Mouse (Mus musculus): ENCODE measurements around the gene Crtap.
"Not testable (repeated sequence)": the region's sequence is repeated elsewhere in the genome, so short reads cannot be mapped to it uniquely, and the experiment has no call there.

Gene Crtap

DNA sequence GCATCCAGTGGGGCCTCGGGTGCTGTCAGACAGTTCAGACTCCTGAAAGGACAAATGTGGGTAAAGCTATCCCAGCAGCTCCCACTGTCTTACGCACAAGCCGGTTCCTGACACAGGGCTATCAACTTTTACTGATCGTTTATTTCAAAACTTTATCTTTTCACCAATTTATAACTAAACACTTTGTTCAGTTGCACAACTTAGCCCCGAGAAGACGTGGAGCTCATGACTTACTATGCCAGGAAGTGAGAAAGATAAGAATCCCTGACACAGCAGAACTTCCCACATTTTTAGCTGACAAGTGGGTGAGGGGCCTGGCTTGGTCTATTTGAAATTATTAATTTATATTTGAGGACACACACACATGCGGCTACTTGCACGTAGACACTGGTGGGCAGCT lies 4.2 kb upstream of the Crtap start:
- DNase-seq = no peak

DNA sequence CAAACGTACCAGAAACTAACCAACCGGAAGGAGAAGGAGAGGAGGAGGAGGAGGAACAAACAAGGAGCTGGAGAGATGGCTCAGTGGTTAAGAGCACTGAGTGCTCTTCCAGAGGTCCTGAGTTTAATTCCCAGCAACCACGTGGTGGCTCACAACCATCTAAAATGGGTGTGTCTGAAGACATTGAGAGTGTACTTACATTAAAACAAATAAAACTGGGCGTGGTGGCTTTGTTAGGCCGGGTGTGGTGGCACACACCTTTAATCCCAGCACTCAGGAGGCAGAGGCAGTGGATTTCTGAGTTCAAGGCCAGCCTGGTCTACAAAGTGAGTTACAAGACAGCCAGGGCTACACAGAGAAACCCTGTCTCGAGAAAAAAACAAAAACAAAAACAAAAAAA lies 3.7 kb upstream of the Crtap start:
- DNase-seq = not testable (repeated sequence)

DNA sequence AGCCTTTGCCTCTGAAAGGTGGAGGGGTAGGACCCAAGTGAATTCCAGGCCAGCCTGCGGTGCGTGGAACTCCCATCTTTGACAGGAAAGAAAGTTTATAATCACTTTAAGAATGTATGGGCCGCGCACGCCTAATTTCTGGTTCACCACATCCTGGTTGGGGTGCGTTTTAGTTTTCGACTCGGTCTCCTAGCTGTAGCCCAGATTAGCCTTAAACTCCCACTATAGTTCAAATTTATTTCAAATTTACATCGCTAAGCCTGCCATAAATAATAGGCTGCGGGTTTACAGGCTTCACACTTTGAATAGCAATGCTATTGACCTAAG lies 237 bp upstream of the Crtap start:
- DNase-seq = no peak

DNA sequence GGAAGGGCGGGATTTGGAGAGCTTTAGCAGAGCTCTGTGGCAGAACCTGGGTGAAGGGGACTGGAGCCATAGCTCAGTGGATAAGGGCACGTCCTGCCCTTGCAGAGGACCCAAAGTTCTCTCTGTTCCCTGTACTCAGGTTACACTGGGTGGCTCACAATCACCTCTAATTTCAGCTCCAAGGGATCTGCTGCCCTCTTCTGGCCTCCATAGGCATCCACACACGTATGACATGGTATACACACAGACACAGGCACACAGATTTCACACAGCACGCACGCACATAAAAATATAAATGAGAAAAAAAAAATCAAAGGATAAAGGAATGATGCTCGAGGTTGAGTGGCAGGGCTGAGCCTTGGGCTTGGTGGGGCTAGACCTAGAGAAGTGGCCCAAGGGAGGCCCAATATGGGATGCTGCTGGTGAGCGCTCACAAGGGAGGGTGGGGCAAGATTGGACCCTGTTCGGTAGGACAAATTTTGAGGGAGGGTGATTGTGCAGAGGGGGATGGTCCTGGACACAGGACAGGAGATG lies 1.0 kb downstream of the Crtap start:
- DNase-seq = peak in 1 of 2 experiments; percentile 31

DNA sequence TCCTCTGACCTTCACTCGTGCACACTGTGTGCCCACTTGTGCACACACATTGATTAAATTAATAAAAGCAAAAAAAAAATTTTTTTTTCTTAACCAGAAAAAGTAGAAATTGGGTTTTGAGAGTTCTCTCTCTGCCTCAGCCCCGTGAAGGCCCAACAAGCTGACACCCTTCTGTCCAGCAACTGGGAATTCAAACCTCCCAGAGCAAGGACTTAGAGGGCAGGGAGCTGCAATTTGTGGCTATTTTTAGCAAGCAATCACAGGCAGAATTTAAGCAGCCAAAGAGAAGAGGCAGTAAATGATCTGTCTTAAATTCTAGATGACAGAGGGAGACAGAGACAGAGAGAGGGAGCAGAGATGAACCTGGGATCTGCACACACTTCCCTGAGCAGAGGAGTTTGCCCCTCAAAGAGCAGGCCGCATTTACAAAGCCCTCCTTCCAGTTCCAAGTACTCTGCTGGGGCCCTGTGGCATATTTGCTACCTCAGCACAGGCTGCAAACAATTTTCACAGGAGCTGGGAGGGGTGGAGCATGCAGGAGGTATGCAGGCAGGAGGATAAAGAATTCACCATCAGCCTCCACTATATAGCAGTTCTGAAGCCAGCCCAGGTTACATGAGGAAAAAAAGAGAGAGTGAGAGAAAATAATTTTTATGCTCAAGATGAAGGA lies 1.6 kb downstream of the Crtap start:
- DNase-seq = no peak

DNA sequence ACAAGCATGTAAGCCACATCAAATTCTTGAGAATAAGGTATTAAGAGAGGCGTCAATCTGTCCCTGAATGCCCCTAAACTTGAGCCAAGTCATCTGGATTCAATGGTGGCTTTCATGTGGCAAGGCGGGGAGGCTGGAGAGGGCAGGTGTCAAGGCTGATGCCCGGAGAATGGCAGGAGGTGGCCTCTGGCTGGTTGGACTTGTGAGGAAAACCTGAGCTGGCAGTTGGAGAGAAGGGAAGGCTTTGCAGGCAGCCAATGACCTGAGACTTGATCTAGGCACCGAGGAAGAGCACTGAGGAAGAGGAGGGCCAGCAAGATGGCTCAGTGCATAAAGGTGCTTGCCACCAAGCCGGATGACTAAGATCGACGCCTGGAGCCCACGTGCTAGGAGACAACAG lies 2.2 kb downstream of the Crtap start:
- DNase-seq = peak in 1 of 2 experiments; percentile 48

DNA sequence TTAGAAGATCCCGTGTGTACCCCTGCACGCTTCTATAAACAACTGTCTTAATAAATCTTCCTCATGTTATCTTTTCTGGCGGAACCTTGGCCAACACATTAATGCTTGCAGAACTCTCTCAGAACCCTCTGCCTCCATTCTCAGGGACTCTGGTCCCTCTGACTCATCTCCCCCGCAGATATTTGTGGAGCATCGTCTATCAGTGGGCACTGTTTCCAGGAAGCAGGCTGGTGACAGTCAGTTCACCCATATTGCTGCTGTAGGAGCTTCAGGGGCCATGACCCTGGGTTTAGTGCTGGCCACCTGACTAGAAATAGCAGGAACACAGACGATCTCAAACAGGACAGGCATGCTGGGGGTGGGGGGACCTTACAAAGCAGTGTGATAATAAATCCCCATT lies 3.4 kb downstream of the Crtap start:
- no peak for DNase-seq

DNA sequence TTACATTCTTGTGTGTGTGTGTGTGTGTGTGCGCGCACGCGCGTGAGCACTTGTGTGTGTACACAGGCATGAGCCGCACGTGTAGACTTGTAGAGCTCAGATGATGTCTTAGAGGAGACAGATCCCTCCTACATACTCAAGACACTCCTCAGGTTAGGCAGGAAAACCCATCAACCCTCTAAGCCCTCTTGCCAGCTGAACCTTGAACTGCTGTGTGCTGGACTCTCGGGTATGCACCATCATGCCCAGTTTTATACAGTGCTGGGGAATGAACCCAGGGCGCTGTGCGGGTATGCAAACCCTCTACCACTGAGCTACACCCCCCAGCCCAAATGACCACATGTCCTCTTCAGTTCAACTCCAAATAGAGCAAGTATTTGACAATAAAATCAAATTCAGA lies 5.3 kb downstream of the Crtap start:
- no peak for DNase-seq

DNA sequence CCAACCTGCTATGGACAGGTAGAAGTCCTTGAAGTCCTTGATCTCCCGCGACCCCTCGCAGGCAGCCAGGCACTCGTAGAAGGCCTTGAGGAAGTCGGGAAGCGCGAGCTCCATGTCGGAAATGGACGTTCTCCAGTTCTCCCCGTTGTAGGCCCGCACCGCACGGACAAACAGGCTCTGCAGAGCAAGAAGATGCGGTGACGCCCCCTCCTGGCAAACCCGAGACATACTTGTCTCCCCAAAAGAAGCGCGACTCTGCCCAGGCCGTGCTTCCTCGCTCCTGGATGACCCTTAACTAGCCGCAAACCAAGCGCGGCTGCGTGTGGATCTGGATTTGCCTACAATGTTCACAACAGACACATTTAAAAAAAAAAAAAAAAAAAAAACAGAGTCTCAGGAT lies 5.8 kb downstream of the Crtap start:
- no peak for DNase-seq

DNA sequence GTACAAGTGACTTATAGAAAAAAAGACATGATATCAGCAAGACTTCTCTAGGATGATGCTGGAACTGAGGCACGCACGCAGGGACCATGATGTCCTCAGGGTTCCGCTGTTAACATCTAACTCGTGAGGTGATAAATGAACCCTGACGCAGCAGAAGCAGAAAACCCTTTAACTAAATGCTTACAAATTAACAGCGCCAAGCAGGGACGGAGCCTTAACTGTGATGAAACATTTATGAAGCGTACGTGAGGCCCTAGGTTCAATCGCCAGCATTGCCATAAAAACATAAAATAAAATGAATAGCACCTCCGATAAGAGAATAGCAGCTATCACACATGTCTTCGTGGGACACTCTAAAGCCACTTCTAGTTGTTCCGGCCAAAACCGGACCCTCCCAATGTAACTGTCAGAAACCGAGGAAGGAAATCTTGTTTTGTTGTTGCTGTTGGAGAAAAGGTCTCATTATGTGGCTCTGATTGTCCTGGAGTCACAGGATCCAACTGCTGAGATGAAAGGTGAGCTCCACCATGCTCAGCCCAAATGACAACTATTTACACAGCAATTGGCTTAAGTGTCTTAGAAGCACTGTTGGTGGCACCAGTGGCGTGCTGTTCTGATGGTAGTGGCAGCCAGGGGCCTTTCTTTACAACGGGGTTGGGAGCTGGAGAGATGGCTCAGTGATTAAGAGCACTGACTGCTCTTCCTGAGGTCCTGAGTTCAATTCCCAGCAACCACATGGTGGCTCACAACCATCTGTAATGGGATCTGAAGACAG lies 7.4 kb downstream of the Crtap start:
- no peak for DNase-seq

DNA sequence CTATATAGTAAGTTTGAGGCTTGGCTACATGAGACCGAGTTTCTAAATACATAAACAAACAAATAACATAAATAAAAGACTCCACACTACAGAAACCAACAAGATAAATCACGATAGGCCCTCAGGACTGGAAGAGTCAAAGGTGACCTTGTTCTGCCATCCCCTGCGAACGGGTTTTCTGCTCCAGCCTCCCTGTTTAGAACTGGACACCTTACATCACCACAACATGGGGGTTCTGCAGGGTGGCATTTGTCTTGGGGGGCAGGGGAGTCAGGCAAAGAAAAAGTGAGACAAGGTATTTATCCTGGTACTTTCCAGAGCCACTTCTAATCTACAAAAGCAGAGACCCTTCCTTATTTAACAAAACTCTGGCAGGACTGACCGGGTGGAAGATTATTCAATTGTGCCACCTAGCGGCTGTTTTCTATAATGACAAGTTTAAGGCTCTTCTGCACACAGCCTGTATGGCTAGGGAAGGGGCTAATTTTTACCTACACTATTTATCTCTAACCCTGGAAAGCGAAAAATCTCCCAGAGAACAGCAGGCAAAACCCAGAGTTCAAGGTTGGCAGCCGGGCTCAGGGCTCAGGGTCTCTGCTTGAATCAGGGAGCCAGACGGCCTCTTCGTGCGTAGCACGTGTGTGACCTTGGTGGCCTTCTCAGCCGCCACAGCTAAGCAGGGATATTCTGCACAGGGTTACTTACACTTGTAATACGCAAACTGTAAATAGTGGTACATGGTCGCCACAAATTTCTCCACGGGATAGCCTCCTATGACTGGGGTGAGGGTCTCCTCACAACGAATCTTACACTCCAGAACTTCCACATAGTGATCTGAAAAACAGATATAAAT lies 9.4 kb downstream of the Crtap start:
- DNase-seq = peak; percentile 54 to 68

DNA sequence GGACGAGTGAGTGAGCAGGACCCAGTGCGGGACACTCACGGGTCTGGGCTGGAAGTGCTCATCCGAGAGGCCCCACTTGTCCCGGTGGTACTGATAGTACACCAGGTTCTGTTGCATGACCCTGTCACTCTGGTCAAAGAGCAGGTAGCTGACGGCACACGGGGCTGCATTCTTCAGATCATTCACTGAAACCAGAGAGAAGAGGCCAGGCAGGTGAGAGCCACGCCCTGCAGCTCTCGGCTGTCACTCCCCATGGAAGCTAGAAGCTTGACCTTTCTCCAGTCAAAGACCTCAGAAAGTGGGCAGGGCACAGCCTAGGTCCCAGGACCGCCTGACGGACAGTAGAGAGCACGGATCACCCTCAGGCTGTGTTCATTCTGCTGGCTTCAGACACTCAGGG lies 10.6 kb downstream of the Crtap start:
- no peak for DNase-seq

DNA sequence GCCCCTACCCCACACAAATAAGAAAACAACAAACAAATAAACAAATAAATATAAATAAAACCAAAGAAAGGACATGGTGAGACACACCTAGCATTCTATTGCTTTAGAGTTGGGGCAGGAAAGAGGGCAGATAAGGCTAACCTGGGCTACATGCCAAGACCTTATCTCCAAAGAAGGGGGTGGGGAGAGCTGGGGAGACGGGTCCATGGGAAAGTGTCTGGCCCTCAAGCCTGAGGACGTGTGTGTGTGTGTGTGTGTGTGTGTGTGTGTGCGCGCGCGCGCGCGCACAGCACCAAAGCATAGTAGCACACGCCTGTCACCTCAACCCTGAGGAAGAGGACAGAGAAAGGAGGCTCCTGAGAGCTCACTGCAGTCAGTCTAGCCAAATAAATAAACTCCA lies 13.3 kb downstream of the Crtap start:
- DNase-seq = no peak

DNA sequence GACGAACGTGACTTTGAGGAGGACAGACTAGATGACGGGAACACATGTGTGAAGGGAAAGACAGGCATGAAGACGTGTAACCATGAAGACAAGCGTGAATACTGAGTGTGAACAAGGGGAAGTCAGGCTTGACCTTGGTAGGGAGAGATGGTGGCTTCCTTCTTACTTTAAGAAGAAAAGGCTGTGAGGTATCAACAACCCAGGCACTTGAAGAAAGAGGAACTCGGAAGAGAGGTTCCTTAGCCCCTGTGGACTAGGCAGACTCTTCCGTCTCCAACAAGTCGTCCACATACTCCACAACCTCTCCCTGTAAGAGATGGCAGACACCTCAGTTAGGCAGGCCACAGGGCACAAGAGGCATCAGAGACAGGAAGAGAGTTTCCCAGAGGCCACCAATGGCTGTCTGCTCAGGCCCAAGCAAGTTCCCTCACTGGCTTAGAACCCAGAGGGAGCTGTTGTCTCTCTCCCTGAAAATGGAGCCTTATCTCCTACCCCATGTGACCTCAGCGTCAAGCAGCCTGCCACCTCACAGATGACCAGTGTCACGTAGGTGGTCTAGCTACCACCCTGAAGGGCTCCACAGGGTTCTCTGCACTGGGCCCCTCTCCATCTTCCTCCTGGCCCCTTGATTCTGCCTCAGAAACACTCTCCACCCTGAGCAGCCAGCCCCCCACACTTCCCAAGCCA lies 15.1 kb downstream of the Crtap start:
- DNase-seq = no peak

DNA sequence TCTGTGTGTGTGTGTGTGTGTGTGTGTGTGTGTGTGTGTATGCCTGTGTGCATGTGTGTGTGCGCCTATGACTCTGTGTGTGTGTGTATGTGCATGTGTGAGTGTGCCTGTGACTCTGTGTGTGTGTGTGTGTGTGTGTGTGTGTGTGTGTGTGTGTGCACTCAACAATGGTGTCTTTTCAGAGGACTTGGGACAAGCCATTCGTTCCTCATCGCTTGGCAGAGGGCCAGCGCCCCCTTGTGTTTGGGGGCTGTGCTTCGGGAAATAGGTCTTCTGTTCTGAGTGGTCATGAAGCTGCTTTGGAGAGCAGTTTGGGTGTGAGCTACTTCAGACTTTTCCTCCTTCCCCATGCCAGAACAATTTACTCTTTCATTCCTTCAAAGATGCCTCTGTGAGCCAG lies 18.8 kb downstream of the Crtap start:
- peak in 1 of 2 experiments; percentile 29 for DNase-seq

DNA sequence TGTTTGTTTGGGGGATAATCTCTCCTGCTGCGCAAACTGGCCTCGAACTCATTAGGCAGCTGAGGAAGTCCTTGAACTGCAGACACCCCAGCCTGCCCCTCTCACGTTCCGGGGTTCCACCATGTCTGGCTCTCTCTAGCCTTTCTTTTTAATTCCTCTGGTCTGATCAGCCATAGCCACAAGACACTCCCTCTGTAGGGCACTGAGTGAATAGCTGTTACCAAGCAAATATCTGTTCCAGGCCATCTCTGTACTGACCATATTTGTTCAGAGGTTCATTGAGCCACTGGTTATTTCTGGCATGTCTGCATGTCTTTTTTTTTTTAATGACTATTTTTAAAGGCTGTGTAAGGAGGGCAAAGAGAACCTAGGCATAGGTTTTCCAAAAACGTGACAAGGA lies 21.1 kb downstream of the Crtap start:
- DNase-seq = peak in 1 of 2 experiments; percentile 17

DNA sequence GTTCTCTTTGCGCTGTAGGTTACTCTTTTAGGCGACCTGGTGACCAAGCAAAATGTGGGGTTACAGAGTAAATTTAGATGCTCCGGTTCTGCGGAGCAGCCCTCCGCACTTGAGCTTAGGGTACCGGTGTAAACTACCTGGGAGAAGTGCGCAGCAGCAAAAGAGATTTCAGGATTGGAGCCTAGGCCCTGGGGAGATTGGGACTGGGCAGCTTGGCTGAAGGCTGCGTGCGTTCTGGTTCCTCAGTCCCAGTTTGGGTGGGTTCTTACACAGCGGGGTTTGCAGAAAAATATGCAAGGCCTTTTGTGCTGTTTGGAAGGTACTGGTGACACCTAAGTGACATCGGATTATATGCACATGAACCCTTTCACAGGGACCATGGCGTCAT lies 22.0 kb downstream of the Crtap start:
- DNase-seq = no peak

DNA sequence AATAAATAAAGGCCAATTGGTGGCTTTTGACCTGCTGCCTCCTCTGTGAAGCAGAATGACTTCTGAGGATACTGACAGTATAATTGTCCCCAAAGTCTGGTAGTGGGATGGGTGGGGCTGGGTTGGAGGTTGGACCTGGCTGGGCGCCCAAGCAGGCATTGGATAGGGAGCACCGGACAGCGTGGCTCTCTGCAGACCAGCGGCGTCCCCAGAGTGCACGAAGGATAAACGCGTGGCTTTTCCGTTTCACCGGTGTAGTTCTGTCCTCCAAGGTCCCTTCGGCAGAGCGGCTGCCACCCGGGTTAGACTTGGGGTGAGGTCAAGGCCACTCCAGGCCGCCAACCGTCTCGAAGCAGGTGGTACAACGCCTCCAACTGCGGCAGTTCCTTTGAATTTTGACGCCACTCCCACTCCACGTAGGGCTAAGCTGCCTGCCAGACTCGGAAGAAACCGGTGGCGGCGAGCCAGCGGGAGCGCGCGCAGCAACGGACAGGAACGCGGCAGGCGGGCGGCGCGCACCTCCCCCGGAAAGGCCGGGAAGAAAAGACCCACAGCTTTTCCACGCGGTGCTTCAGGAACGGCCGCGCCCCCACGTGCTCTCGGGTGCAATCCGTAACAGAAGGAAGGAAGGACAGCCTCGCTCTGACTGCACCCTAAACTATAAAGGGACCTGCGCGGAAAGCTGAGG lies 22.5 kb downstream of the Crtap start:
- DNase-seq = peak; percentile 82 to 84

DNA sequence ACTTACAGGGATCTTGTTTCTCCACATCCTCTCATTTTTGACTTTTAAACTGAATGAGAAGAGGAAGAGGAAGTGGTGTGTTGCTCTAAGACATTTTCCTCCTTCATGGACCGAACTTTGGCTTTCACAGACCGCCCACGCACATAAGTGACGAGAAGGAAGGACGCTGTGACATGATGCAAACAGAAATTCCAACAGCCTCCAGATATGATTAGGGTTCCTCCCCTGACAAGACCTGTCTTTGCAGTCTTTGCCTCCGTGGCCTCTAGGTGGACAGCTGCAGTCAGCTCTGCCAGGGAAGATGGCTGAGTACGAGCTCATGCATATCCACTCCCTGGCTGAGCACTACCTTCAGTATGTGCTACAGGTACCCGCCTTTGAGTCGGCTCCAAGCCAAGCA lies 60.6 kb downstream of the Crtap start, which contains the start of gene Bcl2a1c:
Bcl2a1c (plus strand) TSS at position 281 of the 400 bp plus-strand sequence.
- not testable (repeated sequence) for DNase-seq

DNA sequence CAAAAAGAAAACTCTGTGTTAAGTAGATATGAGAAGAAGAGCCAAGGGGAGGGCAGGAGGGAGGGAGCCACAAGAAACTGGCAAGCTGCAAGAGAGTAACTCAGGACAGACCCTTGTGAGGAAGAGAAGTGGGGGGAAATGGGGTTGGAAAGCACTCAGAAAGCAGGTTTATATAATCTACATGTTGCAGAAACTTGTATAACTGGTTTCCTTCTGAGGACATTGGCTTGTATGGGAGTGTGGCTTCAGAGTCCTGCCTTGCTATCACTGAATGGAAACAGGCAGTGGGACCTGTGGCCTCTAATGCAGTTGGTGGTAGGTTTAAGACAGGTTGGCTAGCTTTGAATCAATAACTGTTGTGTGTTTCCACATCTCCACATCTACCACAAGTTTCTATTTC lies 62.1 kb downstream of the Crtap start:
- DNase-seq = not testable (repeated sequence)

DNA sequence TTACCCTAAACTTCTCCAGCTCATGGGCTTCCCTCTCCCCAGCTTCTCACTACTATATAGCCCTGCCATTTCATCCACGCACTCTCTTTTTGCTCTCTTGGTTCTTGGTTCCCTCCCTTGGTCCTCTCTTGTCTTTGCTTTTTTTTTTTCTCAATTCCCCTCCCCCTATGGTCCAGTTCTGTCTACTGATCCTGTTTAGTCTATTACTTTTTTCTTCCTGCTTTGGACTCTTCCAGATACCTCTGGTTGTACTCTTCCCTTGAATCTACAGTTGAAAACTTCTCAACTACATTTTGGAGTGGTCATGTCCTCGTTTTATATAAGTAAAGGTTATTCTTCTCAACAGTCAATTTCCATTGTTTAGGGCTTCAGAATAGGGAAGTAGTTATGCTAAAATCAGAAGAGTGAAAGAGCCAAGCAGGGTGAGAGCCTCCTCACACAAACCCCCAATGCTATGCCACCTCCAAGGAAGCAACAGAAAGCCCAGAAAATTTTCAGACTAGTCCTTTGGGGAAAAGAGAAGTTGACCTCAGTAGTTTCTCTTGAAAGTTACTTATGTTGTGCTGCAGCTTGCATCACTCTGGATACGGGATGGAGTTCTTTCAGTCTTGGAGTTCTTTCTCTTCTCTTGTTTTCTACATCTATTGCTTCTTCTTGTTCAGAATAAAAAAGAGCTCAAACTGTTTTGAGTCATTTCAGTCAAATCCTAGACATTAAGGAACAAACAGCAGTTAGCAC lies 64.3 kb downstream of the Crtap start:
- DNase-seq = no peak
